ENCODE assay signal across 25 mouse cellular contexts in the genomic region with DNA sequence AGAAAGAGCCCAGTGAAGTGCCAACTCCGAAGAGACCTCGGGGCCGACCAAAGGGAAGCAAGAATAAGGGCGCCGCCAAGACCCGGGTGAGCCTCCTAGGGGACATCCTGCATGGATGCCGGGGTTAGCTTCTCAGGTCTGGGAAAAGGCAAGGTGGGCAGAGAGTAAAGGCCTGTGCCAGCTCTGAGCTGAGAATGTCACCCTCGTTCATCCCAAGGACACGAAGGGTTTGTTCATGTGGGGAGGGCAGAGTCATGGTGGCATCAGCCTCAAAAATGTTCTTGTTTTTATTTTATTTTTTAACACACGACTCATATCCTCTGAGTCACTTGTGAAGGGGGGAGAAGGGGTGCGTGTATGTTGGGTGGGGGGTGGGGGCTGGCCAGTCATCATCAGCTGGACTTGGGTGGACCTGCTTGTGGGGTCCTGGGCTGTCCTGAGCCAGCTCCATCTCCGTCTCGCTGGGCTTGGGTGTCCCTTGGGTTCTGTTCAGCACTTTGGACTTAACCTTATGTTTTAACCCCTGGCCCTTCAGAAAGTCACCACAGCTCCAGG. TPM values are rescaled to one million over a fixed set of nuclear protein-coding genes. Genes with fewer than 3 reads are reported as not detected.
DNase-seq lines count a peak whose midpoint lies in the region; ATAC-seq and TF ChIP-seq lines count a peak whose summit lies in the region.
"Had no signal": no experiment of that assay in that cellular context is flagged by ENCODE, and none has a peak within 500 bp of the region (broad histone marks: within the 10 kb centered on the region; RNA-seq: fewer than 3 reads in every experiment).

No protein-coding gene starts in this region.

- peaks cover 25% of the 10 kb centered on the region for H3K36me3 ChIP-seq in liver, embryonic 11.5 days (ENCODE audit: control insufficient read depth, insufficient read depth, low read length)
- H3K36me3 ChIP-seq in liver, postnatal 0 days (replicated peaks; ENCODE audit: insufficient read depth, low read length), result peaks cover 22% of the 10 kb centered on the region
- H3K36me3 ChIP-seq in C2C12 (ENCODE audit: control insufficient read depth, insufficient read depth) (peaks cover 14% of the 10 kb centered on the region), MEL (ENCODE audit: control insufficient read depth in 1 of 2, insufficient read depth in 2 of 2, low read length in 2 of 2) (peaks cover 5 to 19% of the 10 kb centered on the region in 2 experiments)
- peaks cover 50% of the 10 kb centered on the region for H3K36me3 ChIP-seq in limb, embryonic 10.5 days
- peaks cover 13% of the 10 kb centered on the region for H3K36me3 ChIP-seq in kidney, embryonic 16.5 days (ENCODE audit: insufficient read depth, low read length)
- H3K36me3 ChIP-seq: heart, embryonic 15.5 days; hindbrain, embryonic 15.5 days; intestine, embryonic 15.5 days had no signal

- no peak for TF ChIP-seq EP300 in liver, postnatal 0 days (IDR thresholded peaks at IDR 0.05; ENCODE audit: low read depth)
- no peak for TF ChIP-seq EP300 in MEL (IDR thresholded peaks at IDR 0.05; ENCODE audit: low read depth in 1 of 2, low read length in 2 of 2)

- no peaks in the 10 kb centered on the region for H3K27me3 ChIP-seq in liver, embryonic 11.5 days (replicated peaks; ENCODE audit: control insufficient read depth, insufficient read depth, low read length)
- no peaks in the 10 kb centered on the region for H3K27me3 ChIP-seq in liver, postnatal 0 days (ENCODE audit: insufficient read depth, low read length)
- H3K27me3 ChIP-seq in C2C12 (ENCODE audit: control insufficient read depth, insufficient read depth, insufficient read length), result no peaks in the 10 kb centered on the region
- no peaks in the 10 kb centered on the region for H3K27me3 ChIP-seq in MEL (ENCODE audit: control insufficient read depth in 1 of 2, insufficient read depth in 2 of 2, low read length in 2 of 2)
- no peaks in the 10 kb centered on the region for H3K27me3 ChIP-seq in limb, embryonic 10.5 days (ENCODE audit: low read depth, poor library complexity, severe bottlenecking)
- H3K27me3 ChIP-seq in kidney, embryonic 16.5 days (ENCODE audit: insufficient read depth, low read length), result no peaks in the 10 kb centered on the region
- H3K27me3 ChIP-seq: forebrain, embryonic 12.5 days; heart, embryonic 15.5 days; hindbrain, embryonic 15.5 days; intestine, embryonic 15.5 days; midbrain, embryonic 13.5 days; neural tube, embryonic 12.5 days had no signal

- H3K4me1 ChIP-seq in liver, embryonic 11.5 days (replicated peaks; ENCODE audit: control insufficient read depth, insufficient read depth, low read length), result peaks cover 46% of the 10 kb centered on the region
- H3K4me1 ChIP-seq in liver, postnatal 0 days (ENCODE audit: insufficient read depth), result peaks cover 34% of the 10 kb centered on the region
- peaks cover 2 to 21% of the 10 kb centered on the region in 2 experiments for H3K4me1 ChIP-seq in MEL (ENCODE audit: control insufficient read depth in 1 of 2, insufficient read depth in 2 of 2, low read length in 2 of 2)
- peaks cover 63% of the 10 kb centered on the region for H3K4me1 ChIP-seq in limb, embryonic 10.5 days
- H3K4me1 ChIP-seq in kidney, embryonic 16.5 days (ENCODE audit: insufficient read depth, low read length), result peaks cover 37% of the 10 kb centered on the region

- no peaks in the 10 kb centered on the region for H3K9me3 ChIP-seq in liver, embryonic 11.5 days (ENCODE audit: control insufficient read depth, low read length)
- no peaks in the 10 kb centered on the region for H3K9me3 ChIP-seq in liver, postnatal 0 days (ENCODE audit: low read length)
- no peaks in the 10 kb centered on the region for H3K9me3 ChIP-seq in MEL (replicated peaks; ENCODE audit: insufficient read depth, low read length)
- H3K9me3 ChIP-seq in limb, embryonic 10.5 days (replicated peaks), result no peaks in the 10 kb centered on the region
- no peaks in the 10 kb centered on the region for H3K9me3 ChIP-seq in kidney, embryonic 16.5 days (ENCODE audit: low read length)
- H3K9me3 ChIP-seq: forebrain, embryonic 12.5 days; heart, embryonic 15.5 days; hindbrain, embryonic 15.5 days; intestine, embryonic 15.5 days; midbrain, embryonic 13.5 days; neural tube, embryonic 12.5 days had no signal

- H3K4me2 ChIP-seq in liver, embryonic 11.5 days, result peak overlapping the region; percentile 22; the same call in 1 of the 2 replicates
- H3K4me2 ChIP-seq in liver, postnatal 0 days (ENCODE audit: low read depth, low read length), result no peak overlapping the region
- no peak overlapping the region for H3K4me2 ChIP-seq in kidney, embryonic 16.5 days (replicated peaks; ENCODE audit: low read depth, low read length)
- H3K4me2 ChIP-seq: forebrain, embryonic 12.5 days; heart, embryonic 15.5 days; hindbrain, embryonic 15.5 days; midbrain, embryonic 13.5 days; neural tube, embryonic 12.5 days had no signal

- H3K79me2 ChIP-seq in C2C12 (ENCODE audit: control insufficient read depth, insufficient read depth), result peaks cover 55% of the 10 kb centered on the region
- H3K79me2 ChIP-seq in MEL (ENCODE audit: control insufficient read depth, insufficient read depth, low read length, poor library complexity), result peaks cover 48% of the 10 kb centered on the region

- H3K79me3 ChIP-seq in C2C12 (ENCODE audit: low read depth), result peaks cover 38% of the 10 kb centered on the region

- no peak overlapping the region for H3K9ac ChIP-seq in liver, embryonic 11.5 days (ENCODE audit: low read depth, low read length)
- H3K9ac ChIP-seq in liver, postnatal 0 days (replicated peaks), result no peak overlapping the region
- 0 out of 2 replicates have a peak overlapping the region, but pooled peaks have one; percentile 9 for H3K9ac ChIP-seq in MEL (ENCODE audit: control insufficient read depth, low read depth, low read length, poor library complexity, severe bottlenecking)
- H3K9ac ChIP-seq in kidney, embryonic 16.5 days (replicated peaks; ENCODE audit: low read length), result no peak overlapping the region
- H3K9ac ChIP-seq: forebrain, embryonic 12.5 days; heart, embryonic 15.5 days; hindbrain, embryonic 15.5 days; intestine, embryonic 15.5 days; neural tube, embryonic 12.5 days had no signal

- peak overlapping the region; percentile 59 for H3ac ChIP-seq in C2C12 (ENCODE audit: control insufficient read depth, insufficient read length, low read depth)

- WGBS in liver, embryonic 11.5 days, result 86% methylated on average over 13 of the region's 13 CpGs
- WGBS in liver, postnatal 0 days (ENCODE audit: insufficient replicate concordance), result 83% methylated on average over 13 of the region's 13 CpGs
- 90% methylated on average over 13 of the region's 13 CpGs for WGBS in limb, embryonic 10.5 days
- 85% methylated on average over 13 of the region's 13 CpGs for WGBS in kidney, embryonic 16.5 days

- TF ChIP-seq RAD21 in MEL (IDR thresholded peaks at IDR 0.05; ENCODE audit: low read depth, low read length), result no peak

- no peak; a peak in 1 of 4 replicates for TF ChIP-seq POLR2A in MEL (IDR thresholded peaks at IDR 0.05; ENCODE audit: control insufficient read depth in 1 of 2, insufficient read depth in 1 of 2, low read depth in 1 of 2, low read length in 2 of 2, poor library complexity in 1 of 2)

- no peak for ATAC-seq in liver, embryonic 11.5 days (replicated peaks; ENCODE audit: low FRiP score)
- ATAC-seq in liver, postnatal 0 days, result no peak
- no peak for ATAC-seq in erythroblast, adult 5-6 weeks (replicated peaks; ENCODE audit: low FRiP score, poor library complexity, severe bottlenecking)
- no peak for ATAC-seq in activated CD4-positive, CD25-positive, alpha-beta regulatory T cell, adult 4 months
- no peak for ATAC-seq in kidney, embryonic 16.5 days (ENCODE audit: low FRiP score, low TSS enrichment)
- ATAC-seq: intestine, embryonic 15.5 days; lung, postnatal 0 days; midbrain, embryonic 13.5 days had no signal

- TF ChIP-seq CTCF in liver, postnatal 0 days (IDR thresholded peaks at IDR 0.05; ENCODE audit: low read depth), result no peak
- TF ChIP-seq CTCF in C2C12 (IDR thresholded peaks at IDR 0.05; ENCODE audit: control insufficient read depth, insufficient read depth, insufficient read length) (no peak), MEL (IDR thresholded peaks at IDR 0.05 in 2 of 3, conservative IDR thresholded peaks at IDR 0.05 in 1 of 3; ENCODE audit: control insufficient read depth in 1 of 3, insufficient read depth in 1 of 3, low read depth in 2 of 3, low read length in 3 of 3, poor library complexity in 1 of 3, severe bottlenecking in 1 of 3) (no peak)

- no peak overlapping the region for H3K4me3 ChIP-seq in liver, embryonic 11.5 days (ENCODE audit: low read depth, low read length)
- no peak overlapping the region for H3K4me3 ChIP-seq in liver, postnatal 0 days (ENCODE audit: low read depth, low read length)
- H3K4me3 ChIP-seq in C2C12 (ENCODE audit: insufficient read depth, poor library complexity, severe bottlenecking) (peak overlapping the region; percentile 14), MEL (ENCODE audit: control insufficient read depth in 1 of 2, insufficient read depth in 1 of 2, low read depth in 2 of 2, low read length in 2 of 2) (no peak overlapping the region)
- 0 out of 2 replicates have a peak overlapping the region, but pooled peaks have one; percentile 98 for H3K4me3 ChIP-seq in limb, embryonic 10.5 days
- H3K4me3 ChIP-seq in kidney, embryonic 16.5 days (ENCODE audit: low read length), result no peak overlapping the region
- H3K4me3 ChIP-seq: forebrain, embryonic 12.5 days; gastrocnemius, adult 2 months; heart, embryonic 15.5 days; hindbrain, embryonic 15.5 days; intestine, embryonic 15.5 days; layer of hippocampus, adult 2 months; midbrain, embryonic 13.5 days; neural tube, embryonic 12.5 days had no signal

- no peak for DNase-seq in liver, embryonic 11.5 days (ENCODE audit: low spot score)
- DNase-seq in liver, postnatal 0 days, result no peak
- no peak for DNase-seq in MEL (ENCODE audit: low read depth, low spot score)
- DNase-seq in limb, embryonic 10.5 days (ENCODE audit: low spot score), result no peak
- DNase-seq: adrenal gland, adult 8-10 months; cerebellum, adult 9-10 months; heart, postnatal 36 days; kidney, adult 9 months; kidney, postnatal 25 days; layer of hippocampus, postnatal 36 days; right cerebral cortex, postnatal 14 days had no signal

- no peak overlapping the region for H3K27ac ChIP-seq in liver, embryonic 11.5 days (ENCODE audit: low read depth, low read length)
- H3K27ac ChIP-seq in liver, postnatal 0 days (ENCODE audit: low read depth), result no peak overlapping the region
- peak overlapping the region; percentile 31; the same call in 1 of the 2 replicates for H3K27ac ChIP-seq in MEL (ENCODE audit: control insufficient read depth, low read depth, low read length)
- H3K27ac ChIP-seq in limb, embryonic 10.5 days, result no peak overlapping the region
- H3K27ac ChIP-seq in kidney, embryonic 16.5 days (ENCODE audit: low read length), result no peak overlapping the region
- H3K27ac ChIP-seq: forebrain, embryonic 12.5 days; gastrocnemius, adult 2 months; heart, embryonic 15.5 days; hindbrain, embryonic 15.5 days; intestine, embryonic 15.5 days; layer of hippocampus, adult 2 months; midbrain, embryonic 13.5 days had no signal

RNA-seq across cellular contexts. Expression of gene AI413582, which starts 4.6 kb away (rescaled TPM):
- 23.6 and 28.4 TPM in 2 replicates for polyA plus RNA-seq in liver, embryonic 11.5 days (2014; fragmentation: Nextera tagmentation; extraction: Ambion mirVana)
- polyA plus RNA-seq in liver, postnatal 0 days (2015; fragmentation: Nextera tagmentation; extraction: Ambion mirVana), result 15.0 and 16.7 TPM in 2 replicates
- 37.9 TPM for polyA plus RNA-seq in C2C12 (2012; fragmentation: generic; extraction: Trizol)
- total RNA-seq in MEL (2012; rRNA removed), result 20.6 and 21.5 TPM in 2 replicates
- 10 to 100 TPM in 1 of 2 experiments, not detected in 1; 56.5 TPM for polyA plus RNA-seq in MEL (2012; ENCODE audit: insufficient read depth in 1 of 2, insufficient read length in 2 of 2, low read depth in 1 of 2, low replicate concordance in 2 of 2, missing spikeins in 1 of 2)
- 9.4 TPM in 2 replicates for polyA plus RNA-seq in limb, embryonic 10.5 days (2016; fragmentation: Nextera tagmentation; extraction: Ambion mirVana)
- 14.0 and 15.4 TPM in 2 replicates for total RNA-seq in erythroblast, adult 5-6 weeks (2015; ENCODE audit: low replicate concordance)
- 4.5 and 5.9 TPM in 2 replicates for total RNA-seq in erythroblast, adult 5-6 weeks (2017; ENCODE audit: low replicate concordance)
- polyA plus RNA-seq in activated CD4-positive, CD25-positive, alpha-beta regulatory T cell, adult 4 months (2017; shearing (Covaris generic)), result 100 to 1,000 TPM in 1 of 2 experiments, 10 to 100 TPM in 1; 98.5 to 118 TPM
- 20.2 and 23.4 TPM in 2 replicates for polyA plus RNA-seq in kidney, embryonic 16.5 days (2015; fragmentation: Nextera tagmentation; extraction: Ambion mirVana)

RNA-seq across cellular contexts. Expression of gene Hmga1, which starts 4.7 kb away (rescaled TPM):
- 667 and 675 TPM in 2 replicates for polyA plus RNA-seq in liver, embryonic 11.5 days (2014; fragmentation: Nextera tagmentation; extraction: Ambion mirVana)
- 64.0 and 64.9 TPM in 2 replicates for polyA plus RNA-seq in liver, postnatal 0 days (2015; fragmentation: Nextera tagmentation; extraction: Ambion mirVana)
- polyA plus RNA-seq in C2C12 (2012; fragmentation: generic; extraction: Trizol), result 397 TPM
- 96.0 and 106 TPM in 2 replicates for total RNA-seq in MEL (2012; rRNA removed)
- 100 to 1,000 TPM in 1 of 2 experiments, not detected in 1; 112 TPM for polyA plus RNA-seq in MEL (2012; ENCODE audit: insufficient read depth in 1 of 2, insufficient read length in 2 of 2, low read depth in 1 of 2, low replicate concordance in 2 of 2, missing spikeins in 1 of 2)
- polyA plus RNA-seq in limb, embryonic 10.5 days (2016; fragmentation: Nextera tagmentation; extraction: Ambion mirVana), result 904 and 1,218 TPM in 2 replicates
- total RNA-seq in erythroblast, adult 5-6 weeks (2015; ENCODE audit: low replicate concordance), result 63.4 and 75.7 TPM in 2 replicates
- 14.4 and 29.6 TPM in 2 replicates for total RNA-seq in erythroblast, adult 5-6 weeks (2017; ENCODE audit: low replicate concordance)
- polyA plus RNA-seq in activated CD4-positive, CD25-positive, alpha-beta regulatory T cell, adult 4 months (2017; shearing (Covaris generic)), result 10 to 100 TPM; 48.0 to 73.5 TPM
- 257 and 279 TPM in 2 replicates for polyA plus RNA-seq in kidney, embryonic 16.5 days (2015; fragmentation: Nextera tagmentation; extraction: Ambion mirVana)

RNA-seq across cellular contexts. Expression of gene Grm4, which starts 39.8 kb away (rescaled TPM):
- polyA plus RNA-seq in liver, embryonic 11.5 days (2014; fragmentation: Nextera tagmentation; extraction: Ambion mirVana), result 0.12 and 0.18 TPM in 2 replicates
- not detected in 2 replicates for polyA plus RNA-seq in liver, postnatal 0 days (2015; fragmentation: Nextera tagmentation; extraction: Ambion mirVana)
- polyA plus RNA-seq in C2C12 (2012; fragmentation: generic; extraction: Trizol), result not detected
- total RNA-seq in MEL (2012; rRNA removed), result not detected in 2 replicates
- under 1 TPM in 1 of 2 experiments, not detected in 1; 0.06 TPM for polyA plus RNA-seq in MEL (2012; ENCODE audit: insufficient read depth in 1 of 2, insufficient read length in 2 of 2, low read depth in 1 of 2, low replicate concordance in 2 of 2, missing spikeins in 1 of 2)
- polyA plus RNA-seq in limb, embryonic 10.5 days (2016; fragmentation: Nextera tagmentation; extraction: Ambion mirVana), result 0.06 and 0.35 TPM in 2 replicates
- not detected in 2 replicates for total RNA-seq in erythroblast, adult 5-6 weeks (2015; ENCODE audit: low replicate concordance)
- total RNA-seq in erythroblast, adult 5-6 weeks (2017; ENCODE audit: low replicate concordance), result not detected in 2 replicates
- polyA plus RNA-seq in activated CD4-positive, CD25-positive, alpha-beta regulatory T cell, adult 4 months (2017; shearing (Covaris generic)), result under 1 TPM in 1 of 2 experiments, not detected in 1; 0.18 TPM
- 0.91 and 1.2 TPM in 2 replicates for polyA plus RNA-seq in kidney, embryonic 16.5 days (2015; fragmentation: Nextera tagmentation; extraction: Ambion mirVana)
- total RNA-seq: gastrocnemius, adult 2 months had no signal
- polyA plus RNA-seq: liver, embryonic 16.5 days; lung, postnatal 0 days had no signal

Comparison
In these comparisons a context has a peak if more than half of its experiments do, and no peak if none do; other contexts are left out.
1. H3K4me3 ChIP-seq: peak in C2C12 (single experiment) and limb, embryonic 10.5 days (single experiment); none in liver, embryonic 11.5 days (single experiment), liver, postnatal 0 days (single experiment), MEL (0 of 2) and kidney, embryonic 16.5 days (single experiment).